Mouse (Mus musculus): ENCODE results near the gene Crhr2.

- TF ChIP-seq GATA1 (IDR thresholded peaks at IDR 0.05; ENCODE audit: low read length) (no peak), TAL1 (IDR thresholded peaks at IDR 0.05; ENCODE audit: low read length) (no peak)
These were observed 28.5 kb upstream of the Crhr2 start for GRCm38 (mm10) chr6:55161311-55161761.
